Mouse (Mus musculus) CH12.LX (cell line): ENCODE measurements around the gene Olfr984. TPM values are rescaled to one million over a fixed set of nuclear protein-coding genes. Genes with fewer than 3 reads are reported as not detected.

Experiments used
- DNase-seq: peaks from one replicate; pipeline ENCODE4 v3.0.0-alpha.2; 2013; ENCODE audit errors: extremely low read depth
- H3K27ac ChIP-seq: 2 replicates; pipeline ENCODE4 v1.5.1; 2012; ENCODE audit warnings: low read depth, mild to moderate bottlenecking, control low read depth, moderate library complexity; ENCODE audit not compliant: insufficient read depth
- H3K27me3 ChIP-seq: replicated peaks from 2 replicates; pipeline ENCODE3; 2012; ENCODE audit warnings: inconsistent platforms
- H3K36me3 ChIP-seq, 2 experiments: replicated peaks in 1 of 2; 2 replicates each; pipeline versions ENCODE3 to v1.6.1; 2012; ENCODE audit warnings: inconsistent platforms in 1 of 2, low read length in 1 of 2, mild to moderate bottlenecking in 1 of 2, mixed read lengths in 1 of 2, moderate library complexity in 1 of 2; ENCODE audit not compliant: control insufficient read depth in 1 of 2, insufficient read depth in 1 of 2
- H3K4me1 ChIP-seq, 2 experiments: 2 replicates each; pipeline ENCODE4 v1.6.1; 2012; ENCODE audit warnings: inconsistent platforms in 1 of 2, moderate library complexity in 1 of 2; ENCODE audit not compliant: insufficient read depth in 2 of 2, control insufficient read depth in 1 of 2
- H3K4me2 ChIP-seq: 2 replicates; pipeline ENCODE4 v1.6.1; 2012; ENCODE audit warnings: low read depth, mild to moderate bottlenecking, control low read depth; ENCODE audit not compliant: poor library complexity, insufficient read depth, severe bottlenecking
- H3K4me3 ChIP-seq, 3 experiments: fragments of 150-350 bp in 1 of 3; sonication (generic) in 1 of 3; replicated peaks in 1 of 3; 2 replicates each; pipeline versions ENCODE3 to v1.5.1; 2011 to 2012; ENCODE audit warnings: low read depth in 2 of 3, low read length in 2 of 3, mild to moderate bottlenecking in 2 of 3, moderate library complexity in 2 of 3, control low read depth in 1 of 3, improper control_type of control experiment in 1 of 3, inconsistent platforms in 1 of 3, mixed read lengths in 1 of 3; ENCODE audit not compliant: poor library complexity in 1 of 3
- H3K79me2 ChIP-seq: replicated peaks from 2 replicates; pipeline ENCODE4 v1.6.1; 2012; ENCODE audit warnings: mild to moderate bottlenecking, moderate library complexity; ENCODE audit not compliant: control insufficient read depth, poor library complexity, insufficient read depth, severe bottlenecking; ENCODE audit errors: extremely low read depth
- H3K9ac ChIP-seq: 2 replicates; pipeline ENCODE4 v1.6.1; 2012; ENCODE audit warnings: low read depth, mild to moderate bottlenecking, control low read depth, moderate library complexity; ENCODE audit not compliant: insufficient read depth
- H3K9me3 ChIP-seq: replicated peaks from 2 replicates; pipeline ENCODE3; 2012; ENCODE audit warnings: low read length, inconsistent platforms, mixed read lengths
- BHLHE40 ChIP-seq: IDR thresholded peaks from 2 replicates; pipeline ENCODE4 v1.6.1; 2011; ENCODE audit warnings: mild to moderate bottlenecking, low read depth, low read length, improper control_type of control experiment
- CHD2 ChIP-seq: IDR thresholded peaks from 2 replicates; pipeline ENCODE4 v1.6.1; 2011; ENCODE audit warnings: low read length, improper control_type of control experiment
- CTCF ChIP-seq, 2 experiments: IDR thresholded peaks in 1 of 2; conservative IDR thresholded peaks in 1 of 2; 2 replicates each; pipeline ENCODE4 v1.5.1; 2011 to 2012; ENCODE audit warnings: low read depth in 2 of 2, low read length in 2 of 2, improper control_type of control experiment in 1 of 2, inconsistent platforms in 1 of 2, mild to moderate bottlenecking in 1 of 2, moderate library complexity in 1 of 2
- ETS1 ChIP-seq: conservative IDR thresholded peaks from 2 replicates; pipeline ENCODE4 v1.6.1; 2012; ENCODE audit warnings: low read depth, mild to moderate bottlenecking, inconsistent platforms, low read length, improper control_type of control experiment, moderate library complexity
- GABPA ChIP-seq: IDR thresholded peaks from 2 replicates; pipeline ENCODE4 v1.6.1; 2012; ENCODE audit warnings: low read depth, low read length, improper control_type of control experiment, inconsistent platforms; ENCODE audit not compliant: insufficient replicate concordance
- IRF4 ChIP-seq: IDR thresholded peaks from 2 replicates; pipeline ENCODE4 v1.6.1; 2014; ENCODE audit warnings: low read depth, mild to moderate bottlenecking, inconsistent platforms, low read length, improper control_type of control experiment
- JUN ChIP-seq: IDR thresholded peaks from 2 replicates; pipeline ENCODE4 v1.6.1; 2011; ENCODE audit warnings: low read depth, mild to moderate bottlenecking, low read length, improper control_type of control experiment, moderate library complexity; ENCODE audit not compliant: insufficient read depth
- JUND ChIP-seq: conservative IDR thresholded peaks from 2 replicates; pipeline ENCODE4 v1.6.1; 2011; ENCODE audit warnings: low read depth, low read length, improper control_type of control experiment
- KAT2A ChIP-seq: IDR thresholded peaks from 2 replicates; pipeline ENCODE4 v1.6.1; 2012; ENCODE audit warnings: low read length, improper control_type of control experiment, inconsistent platforms; ENCODE audit not compliant: insufficient replicate concordance
- MAFK ChIP-seq: IDR thresholded peaks from 2 replicates; pipeline ENCODE4 v1.6.1; 2011; ENCODE audit warnings: low read length, improper control_type of control experiment; ENCODE audit not compliant: insufficient replicate concordance
- NELFE ChIP-seq: IDR thresholded peaks from 2 replicates; pipeline ENCODE4 v1.6.1; 2011; ENCODE audit warnings: low read depth, low read length, improper control_type of control experiment
- NRF1 ChIP-seq: IDR thresholded peaks from 2 replicates; pipeline ENCODE4 v1.6.1; 2014; ENCODE audit warnings: low read depth, mild to moderate bottlenecking, inconsistent platforms, low read length, improper control_type of control experiment, moderate library complexity
- POLR2AphosphoS2 ChIP-seq: IDR thresholded peaks from 2 replicates; pipeline ENCODE4 v1.6.1; 2011; ENCODE audit warnings: low read depth, low read length, improper control_type of control experiment
- RCOR1 ChIP-seq: conservative IDR thresholded peaks from 2 replicates; pipeline ENCODE4 v1.6.1; 2012; ENCODE audit warnings: low read depth, mild to moderate bottlenecking, inconsistent platforms, low read length, improper control_type of control experiment
- SMC3 ChIP-seq: IDR thresholded peaks from 2 replicates; pipeline ENCODE4 v1.6.1; 2011; ENCODE audit warnings: low read depth, low read length, improper control_type of control experiment
- USF1 ChIP-seq: IDR thresholded peaks from 2 replicates; pipeline ENCODE4 v1.6.1; 2014; ENCODE audit warnings: low read depth, mild to moderate bottlenecking, inconsistent platforms, low read length, improper control_type of control experiment
- USF2 ChIP-seq: conservative IDR thresholded peaks from 2 replicates; pipeline ENCODE4 v1.6.1; 2011; ENCODE audit warnings: low read depth, low read length, improper control_type of control experiment
- ZMIZ1 ChIP-seq: IDR thresholded peaks from 2 replicates; pipeline ENCODE4 v1.6.1; 2012; ENCODE audit warnings: low read depth, mild to moderate bottlenecking, inconsistent platforms, low read length, improper control_type of control experiment
- dilution Hi-C: fragments of 300-500 bp; cut with MboI; formaldehyde crosslinking; loops from 2 replicates; pipeline ENCODE4 v1.14.3; 2020; ENCODE audit warnings: low sequenced_read_pairs; ENCODE audit not compliant: extremely low pct_unique_long_range_greater_than_20kb, extremely low pct_ligation_motif_present
- in situ Hi-C: fragments of 300-500 bp; cut with MboI; formaldehyde crosslinking; loops from 3 replicates; pipeline ENCODE4 v1.14.3; 2019; ENCODE audit warnings: low sequenced_read_pairs, low pct_ligation_motif_present, low pct_unique_long_range_greater_than_20kb, mixed read lengths
- polyA plus RNA-seq: library from polyadenylated mRNA; unstranded; fragments of >175 nt; gene quantifications from 2 replicates; pipeline ENCODE4 v1.2.1, GENCODE M21; 2012; ENCODE audit warnings: low read depth; ENCODE audit not compliant: insufficient read length
- total RNA-seq, 2 experiments: library from RNA; depleted of rRNA; stranded (reverse); fragments of 300-350 nt in 1 of 2; fragments of >200 nt in 1 of 2; gene quantifications; 2 replicates each; pipeline ENCODE4 v1.2.3; 2012 to 2014

Gene Olfr984
- total and polyA plus RNA-seq, 3 experiments = not detected

DNA sequence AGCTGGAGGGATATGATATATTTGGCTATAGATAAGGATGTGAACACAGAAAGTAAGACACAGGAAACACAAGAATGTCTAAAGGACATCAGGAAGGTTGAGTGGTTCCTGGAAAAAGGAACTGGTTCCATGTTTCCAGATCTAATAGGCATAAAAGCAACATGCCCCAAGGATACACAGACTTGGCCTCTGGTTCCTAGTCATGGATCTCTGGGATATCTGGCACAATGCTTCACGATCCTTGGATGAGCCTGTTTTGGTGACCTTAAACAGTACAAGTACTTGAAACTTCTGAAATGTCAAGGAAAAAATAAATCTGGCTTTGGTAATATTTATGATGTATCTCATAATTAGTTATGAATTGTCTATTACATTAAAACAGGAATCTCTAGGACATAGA lies 16.6 kb upstream of the Olfr984 start:
- Histone ChIP-seq H3K4me3 (no peak overlapping the region), H3K4me2 (no peak overlapping the region), H3K27me3 (no peaks in the 10 kb centered on the region), H3K4me1 (peaks cover 0 to 1% of the 10 kb centered on the region in 2 experiments; a peak in 1 of 4 replicates), H3K27ac (no peak overlapping the region), H3K36me3 (no peaks in the 10 kb centered on the region), H3K9me3 (no peaks in the 10 kb centered on the region), H3K9ac (no peak overlapping the region), H3K79me2 (no peaks in the 10 kb centered on the region)
- in situ Hi-C loops (loop anchor here (10.0 kb wide), 1 partner anchor 64 kb away; the partner anchor contains the start of gene Zfp202), dilution Hi-C loops (no loop called here)
- TF ChIP-seq JUN = no peak
- TF ChIP-seq MAFK = no peak
- no peak for TF ChIP-seq KAT2A
- TF ChIP-seq SMC3 = no peak
- TF ChIP-seq USF2 = no peak
- no peak for TF ChIP-seq ETS1
- TF ChIP-seq POLR2AphosphoS2 = no peak
- TF ChIP-seq NELFE = no peak
- TF ChIP-seq RCOR1 = no peak
- TF ChIP-seq IRF4 = no peak
- TF ChIP-seq JUND = no peak
- TF ChIP-seq BHLHE40 = no peak
- no peak for TF ChIP-seq USF1
- TF ChIP-seq GABPA = no peak
- TF ChIP-seq ZMIZ1 = no peak
- no peak for TF ChIP-seq CHD2
- no peak for TF ChIP-seq CTCF (conservative IDR thresholded peaks at IDR 0.05 in 1 of 2, IDR thresholded peaks at IDR 0.05 in 1 of 2; ENCODE audit: low read depth in 2 of 2, low read length in 2 of 2)
- TF ChIP-seq NRF1 = no peak
- no peak for DNase-seq

DNA sequence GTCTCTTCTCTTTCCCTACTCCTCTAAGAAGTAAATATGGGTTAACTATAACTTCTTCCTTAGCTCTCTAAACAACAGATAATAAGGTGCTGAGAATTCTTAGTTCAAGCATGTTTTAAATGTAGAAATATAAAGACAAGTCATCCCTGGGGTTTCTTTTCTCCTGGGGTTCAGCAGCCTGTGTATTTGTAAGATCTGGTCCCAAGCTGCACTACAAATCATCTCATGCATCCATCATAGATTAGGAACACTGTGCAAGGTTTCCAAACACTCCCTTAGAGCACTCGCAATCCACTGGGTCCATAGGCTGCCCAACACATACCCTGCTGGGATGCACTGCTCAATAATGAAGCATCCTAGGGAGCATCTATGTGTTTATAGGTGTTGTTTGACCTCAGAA lies 16.1 kb upstream of the Olfr984 start, which contains the start of gene Olfr985:
Gene Olfr985, minus strand, starts transcription at position 101 of the 400 bp plus-strand sequence.
- in situ Hi-C loops = loop anchor here (10.0 kb wide), 1 partner anchor 65 kb away; the partner anchor contains the start of gene Zfp202
- Histone ChIP-seq H3K27ac (no peak within 1 kb of the TSS), H3K9me3 (no peaks in the 10 kb centered on the region), H3K36me3 (no peaks in the 10 kb centered on the region), H3K4me2 (no peak within 1 kb of the TSS), H3K79me2 (no peaks in the 10 kb centered on the region), H3K4me1 (peaks cover 0 to 6% of the 10 kb centered on the region in 2 experiments; a peak in 1 of 4 replicates), H3K4me3 (no peak within 1 kb of the TSS), H3K27me3 (no peaks in the 10 kb centered on the region), H3K9ac (no peak within 1 kb of the TSS)
- dilution Hi-C loops = no loop called here
- DNase-seq = no peak
- TF ChIP-seq USF2 = no peak
- TF ChIP-seq IRF4 = no peak
